Mouse (Mus musculus) lung, embryonic 16.5 days (tissue): Measurements from ENCODE around the gene Hspb1. TPM values are rescaled to one million over a fixed set of nuclear protein-coding genes. Genes with fewer than 3 reads are reported as not detected.

Source experiments
- ATAC-seq: fragments of 200-750 bp; cut with Nextera tagmentation; 2 replicates; pipeline ENCODE4 v1.8.0; 2017; ENCODE audit warnings: low read depth, mild to moderate bottlenecking, moderate library complexity
- H3K27ac ChIP-seq: fragments of 300-500 bp; sonication (generic); 2 replicates; pipeline ENCODE4 v1.5.1; 2014; ENCODE audit warnings: mild to moderate bottlenecking, control low read depth, low read length
- H3K27me3 ChIP-seq: fragments of 300-500 bp; sonication (generic); 2 replicates; pipeline ENCODE4 v1.6.1; 2014; ENCODE audit warnings: low read depth, low read length, mixed read lengths; ENCODE audit not compliant: control insufficient read depth, insufficient read depth
- H3K36me3 ChIP-seq: fragments of 300-500 bp; sonication (generic); 2 replicates; pipeline ENCODE4 v1.6.1; 2014; ENCODE audit warnings: low read length; ENCODE audit not compliant: control insufficient read depth, insufficient read depth
- H3K4me1 ChIP-seq: fragments of 300-500 bp; sonication (generic); replicated peaks from 2 replicates; pipeline ENCODE4 v1.6.1; 2014; ENCODE audit warnings: low read length, mixed read lengths; ENCODE audit not compliant: control insufficient read depth, insufficient read depth
- H3K4me2 ChIP-seq: fragments of 300-500 bp; sonication (generic); 2 replicates; pipeline ENCODE4 v1.6.1; 2014; ENCODE audit warnings: low read depth, low read length, control low read depth
- H3K4me3 ChIP-seq: fragments of 300-500 bp; sonication (generic); 2 replicates; pipeline ENCODE4 v1.5.1; 2014; ENCODE audit warnings: mild to moderate bottlenecking, low read length, control low read depth
- H3K9ac ChIP-seq: fragments of 300-500 bp; sonication (generic); 2 replicates; pipeline ENCODE4 v1.6.1; 2014; ENCODE audit warnings: low read length, control low read depth
- H3K9me3 ChIP-seq: fragments of 300-500 bp; sonication (generic); 2 replicates; pipeline ENCODE4 v1.6.1; 2016; ENCODE audit warnings: low read length; ENCODE audit not compliant: control insufficient read depth
- WGBS: fragments of 180-500 bp; shearing (Covaris S2); extraction: QIAGEN DNeasy Blood & Tissue Kit; methylation state at CpG from one replicate; pipeline ENCODE4 v1.1.7; 2014; 5-methylcytosine and 5-hydroxymethylcytosine counted together
- polyA plus RNA-seq: library from polyadenylated mRNA; unstranded; fragments of >200 nt; fragmentation: Nextera tagmentation; extraction: Ambion mirVana; gene quantifications from 2 replicates; pipeline ENCODE4 v1.2.1, GENCODE M21; 2015

The Hspb1 gene
- polyA plus RNA-seq, result 126 and 127 TPM in 2 replicates

- peak; percentile 91 for ATAC-seq
- Histone ChIP-seq H3K36me3 (no peaks in the 10 kb centered on the region), H3K9ac (peak within 1 kb of the TSS; percentile 58), H3K27me3 (no peaks in the 10 kb centered on the region; the same call in 1 of the 2 replicates), H3K27ac (peak within 1 kb of the TSS; percentile 22; the same call in 1 of the 2 replicates), H3K9me3 (no peaks in the 10 kb centered on the region), H3K4me3 (peak within 1 kb of the TSS; percentile 44), H3K4me2 (peak within 1 kb of the TSS; percentile 76), H3K4me1 (peaks cover 4% of the 10 kb centered on the region; the same call in 1 of the 2 replicates)
- WGBS, result under 1% methylated on average over 23 of the region's 24 CpGs
Measured at GRCm38 (mm10) chr5:135887675-135888102, at the start of gene Hspb1. Gene Hspb1, plus strand, starts transcription at chr5:135887919.

- no peak overlapping the region for H3K27ac ChIP-seq
- WGBS, result 71% methylated on average over 6 of the region's 6 CpGs
- no peak overlapping the region for H3K4me2 ChIP-seq
- ATAC-seq, result no peak
- no peak overlapping the region for H3K4me3 ChIP-seq
- no peaks in the 10 kb centered on the region for H3K9me3 ChIP-seq
- no peaks in the 10 kb centered on the region for H3K27me3 ChIP-seq
- no peaks in the 10 kb centered on the region for H3K36me3 ChIP-seq
- no peaks in the 10 kb centered on the region for H3K4me1 ChIP-seq
- no peak overlapping the region for H3K9ac ChIP-seq
Measured at GRCm38 (mm10) chr5:135841651-135842050, 46.1 kb upstream of the Hspb1 start.

GRCm38 (mm10) chr5:135843418-135843817, 44.3 kb upstream of the Hspb1 start:
- Histone ChIP-seq H3K9me3 (0 out of 2 replicates have a peak, but pooled peaks cover 2% of the 10 kb centered on the region), H3K4me3 (no peak overlapping the region), H3K27me3 (no peaks in the 10 kb centered on the region), H3K4me2 (no peak overlapping the region), H3K4me1 (no peaks in the 10 kb centered on the region), H3K36me3 (no peaks in the 10 kb centered on the region), H3K9ac (no peak overlapping the region), H3K27ac (no peak overlapping the region)
- ATAC-seq, result no peak
- WGBS, result 29% methylated on average over 5 of the region's 5 CpGs

GRCm38 (mm10) chr5:135845676-135846320, 41.9 kb upstream of the Hspb1 start:
- Histone ChIP-seq H3K4me2 (no peak overlapping the region), H3K27ac (no peak overlapping the region), H3K9me3 (0 out of 2 replicates have a peak, but pooled peaks cover 2% of the 10 kb centered on the region), H3K9ac (no peak overlapping the region), H3K36me3 (no peaks in the 10 kb centered on the region), H3K4me1 (no peaks in the 10 kb centered on the region), H3K4me3 (no peak overlapping the region), H3K27me3 (peaks cover 12% of the 10 kb centered on the region)
- 56% methylated on average over 13 of the region's 13 CpGs for WGBS
- ATAC-seq, result no peak

- Histone ChIP-seq H3K9me3 (0 out of 2 replicates have a peak, but pooled peaks cover 2% of the 10 kb centered on the region), H3K27ac (no peak overlapping the region), H3K4me2 (no peak overlapping the region), H3K9ac (no peak overlapping the region), H3K36me3 (no peaks in the 10 kb centered on the region), H3K27me3 (peaks cover 28% of the 10 kb centered on the region), H3K4me3 (no peak overlapping the region), H3K4me1 (no peaks in the 10 kb centered on the region)
- ATAC-seq, result no peak
- 71% methylated on average over 4 of the region's 4 CpGs for WGBS
Measured at GRCm38 (mm10) chr5:135847460-135847859, 40.3 kb upstream of the Hspb1 start.

GRCm38 (mm10) chr5:135847881-135848280, 39.8 kb upstream of the Hspb1 start:
- no peak for ATAC-seq
- Histone ChIP-seq H3K4me1 (no peaks in the 10 kb centered on the region), H3K9ac (no peak overlapping the region), H3K9me3 (0 out of 2 replicates have a peak, but pooled peaks cover 2% of the 10 kb centered on the region), H3K4me2 (no peak overlapping the region), H3K36me3 (no peaks in the 10 kb centered on the region), H3K27me3 (peaks cover 32% of the 10 kb centered on the region), H3K4me3 (no peak overlapping the region), H3K27ac (no peak overlapping the region)
- 76% methylated on average over 3 of the region's 3 CpGs for WGBS

- under 1% methylated on average over 15 of the region's 15 CpGs for WGBS
- Histone ChIP-seq H3K9me3 (0 out of 2 replicates have a peak, but pooled peaks cover 2% of the 10 kb centered on the region), H3K4me2 (no peak overlapping the region), H3K4me3 (no peak overlapping the region), H3K36me3 (no peaks in the 10 kb centered on the region), H3K27me3 (peaks cover 54% of the 10 kb centered on the region), H3K4me1 (no peaks in the 10 kb centered on the region), H3K9ac (no peak overlapping the region), H3K27ac (no peak overlapping the region)
- peak; percentile 73; the same call in 1 of the 2 replicates for ATAC-seq
Measured at GRCm38 (mm10) chr5:135851024-135851423, 36.7 kb upstream of the Hspb1 start.

- no peak overlapping the region for H3K27ac ChIP-seq
- 0 out of 2 replicates have a peak, but pooled peaks cover 2% of the 10 kb centered on the region for H3K9me3 ChIP-seq
- H3K9ac ChIP-seq, result no peak overlapping the region
- no peak overlapping the region for H3K4me3 ChIP-seq
- no peaks in the 10 kb centered on the region for H3K4me1 ChIP-seq
- no peak overlapping the region for H3K4me2 ChIP-seq
- 3% methylated on average over 14 of the region's 14 CpGs for WGBS
- no peaks in the 10 kb centered on the region for H3K36me3 ChIP-seq
- peaks cover 59% of the 10 kb centered on the region for H3K27me3 ChIP-seq
- ATAC-seq, result no peak
Measured at GRCm38 (mm10) chr5:135851481-135851880, 36.2 kb upstream of the Hspb1 start.

- Histone ChIP-seq H3K9me3 (0 out of 2 replicates have a peak, but pooled peaks cover 1% of the 10 kb centered on the region), H3K27me3 (peaks cover 68% of the 10 kb centered on the region), H3K36me3 (no peaks in the 10 kb centered on the region), H3K4me1 (no peaks in the 10 kb centered on the region), H3K4me3 (no peak overlapping the region), H3K9ac (no peak overlapping the region), H3K4me2 (no peak overlapping the region), H3K27ac (no peak overlapping the region)
- WGBS, result 2% methylated on average over 10 of the region's 10 CpGs
- ATAC-seq, result no peak
Measured at GRCm38 (mm10) chr5:135852421-135852820, 35.3 kb upstream of the Hspb1 start.
